Mouse (Mus musculus) forebrain, embryonic 12.5 days (tissue): ENCODE results near the gene Ugp2. TPM values are rescaled to one million over a fixed set of nuclear protein-coding genes. Genes with fewer than 3 reads are reported as not detected.
"Not testable (repeated sequence)": the region's sequence is repeated elsewhere in the genome, so short reads cannot be mapped to it uniquely, and the experiment has no call there.

Experiments used
- ATAC-seq: fragments of 200-750 bp; cut with Nextera tagmentation; 2 replicates; pipeline ENCODE4 v1.8.0; 2017; ENCODE audit warnings: moderate TSS enrichment; ENCODE audit not compliant: low FRiP score
- H3K27ac ChIP-seq: fragments of 300-500 bp; sonication (generic); 2 replicates; pipeline ENCODE4 v1.5.1; 2016; ENCODE audit warnings: mild to moderate bottlenecking
- H3K27me3 ChIP-seq: fragments of 300-500 bp; sonication (generic); 2 replicates; pipeline ENCODE4 v1.6.1; 2016; ENCODE audit warnings: mild to moderate bottlenecking
- H3K36me3 ChIP-seq: fragments of 300-500 bp; sonication (generic); replicated peaks from 2 replicates; pipeline ENCODE4 v1.6.1; 2016; ENCODE audit warnings: mild to moderate bottlenecking
- H3K4me1 ChIP-seq: fragments of 300-500 bp; sonication (generic); 2 replicates; pipeline ENCODE4 v1.6.1; 2016
- H3K4me2 ChIP-seq: fragments of 300-500 bp; sonication (generic); 2 replicates; pipeline ENCODE4 v1.6.1; 2016; ENCODE audit warnings: mild to moderate bottlenecking, moderate library complexity
- H3K4me3 ChIP-seq: fragments of 300-500 bp; sonication (generic); replicated peaks from 2 replicates; pipeline ENCODE4 v1.5.1; 2016; ENCODE audit warnings: mild to moderate bottlenecking
- H3K9ac ChIP-seq: fragments of 300-500 bp; sonication (generic); 2 replicates; pipeline ENCODE4 v1.6.1; 2016; ENCODE audit warnings: mild to moderate bottlenecking
- H3K9me3 ChIP-seq: fragments of 300-500 bp; sonication (generic); 2 replicates; pipeline ENCODE4 v1.6.1; 2016
- WGBS: fragments of 180-500 bp; shearing (Covaris S2); methylation state at CpG from one replicate; pipeline ENCODE4 v1.1.7; 2016; 5-methylcytosine and 5-hydroxymethylcytosine counted together
- polyA plus RNA-seq: library from polyadenylated mRNA; unstranded; fragments of >200 nt; fragmentation: Nextera tagmentation; extraction: Ambion mirVana; gene quantifications from 2 replicates; pipeline ENCODE4 v1.2.1, GENCODE M21; 2016

Ugp2 gene
- polyA plus RNA-seq, 1 experiment from 2014 or later: 60.8 TPM

GRCm38 (mm10) chr11:21326770-21327169, 44.2 kb downstream of the Ugp2 start:
- H3K36me3 ChIP-seq: peaks cover 37% of the 10 kb centered on the region
- no peak overlapping the region for H3K27ac ChIP-seq

GRCm38 (mm10) chr11:21325781-21326180, 45.2 kb downstream of the Ugp2 start:
- Histone ChIP-seq H3K4me1 (no peaks in the 10 kb centered on the region), H3K27me3 (no peaks in the 10 kb centered on the region), H3K4me2 (no peak overlapping the region), H3K4me3 (no peak overlapping the region), H3K9ac (no peak overlapping the region), H3K27ac (no peak overlapping the region), H3K36me3 (peaks cover 41% of the 10 kb centered on the region), H3K9me3 (no peaks in the 10 kb centered on the region)
- ATAC-seq: no peak
- WGBS: 93% methylated on average over 5 of the region's 5 CpGs

More at GRCm38 (mm10) chr11:21326770-21327169, 44.2 kb downstream of the Ugp2 start:
- Histone ChIP-seq H3K4me1 (no peaks in the 10 kb centered on the region), H3K4me2 (no peak overlapping the region), H3K9ac (no peak overlapping the region), H3K4me3 (no peak overlapping the region), H3K9me3 (no peaks in the 10 kb centered on the region), H3K27me3 (no peaks in the 10 kb centered on the region)
- 55% methylated on average over 2 of the region's 2 CpGs for WGBS
- ATAC-seq: no peak

GRCm38 (mm10) chr11:21322349-21322748, 48.7 kb downstream of the Ugp2 start:
- Histone ChIP-seq H3K4me2 (no peak overlapping the region), H3K27me3 (no peaks in the 10 kb centered on the region), H3K4me3 (no peak overlapping the region), H3K4me1 (no peaks in the 10 kb centered on the region), H3K36me3 (peaks cover 20% of the 10 kb centered on the region), H3K9me3 (no peaks in the 10 kb centered on the region), H3K27ac (no peak overlapping the region), H3K9ac (no peak overlapping the region)
- no peak for ATAC-seq
- 81% methylated on average over 3 of the region's 3 CpGs for WGBS

GRCm38 (mm10) chr11:21321577-21321976, 49.4 kb downstream of the Ugp2 start:
- ATAC-seq: no peak
- WGBS: 88% methylated on average over 3 of the region's 3 CpGs
- no peak overlapping the region for H3K4me3 ChIP-seq
- no peaks in the 10 kb centered on the region for H3K27me3 ChIP-seq
- H3K4me2 ChIP-seq: no peak overlapping the region
- H3K27ac ChIP-seq: no peak overlapping the region
- H3K36me3 ChIP-seq: peaks cover 14% of the 10 kb centered on the region
- no peaks in the 10 kb centered on the region for H3K4me1 ChIP-seq
- H3K9ac ChIP-seq: no peak overlapping the region
- no peaks in the 10 kb centered on the region for H3K9me3 ChIP-seq

- Histone ChIP-seq H3K4me1 (peaks cover 5% of the 10 kb centered on the region; the same call in 1 of the 2 replicates), H3K9ac (no peak overlapping the region), H3K4me3 (no peak overlapping the region), H3K27me3 (no peaks in the 10 kb centered on the region), H3K27ac (no peak overlapping the region), H3K36me3 (peaks cover 15% of the 10 kb centered on the region), H3K4me2 (no peak overlapping the region), H3K9me3 (no peaks in the 10 kb centered on the region)
- no peak for ATAC-seq
- WGBS: 93% methylated on average over 9 of the region's 9 CpGs
Observed at GRCm38 (mm10) chr11:21313922-21314657, 56.9 kb downstream of the Ugp2 start.

- Histone ChIP-seq H3K27ac (no peak overlapping the region), H3K4me2 (no peak overlapping the region), H3K9me3 (no peaks in the 10 kb centered on the region), H3K4me3 (no peak overlapping the region), H3K9ac (no peak overlapping the region), H3K27me3 (no peaks in the 10 kb centered on the region), H3K36me3 (peaks cover 27% of the 10 kb centered on the region), H3K4me1 (peaks cover 5% of the 10 kb centered on the region; the same call in 1 of the 2 replicates)
- ATAC-seq: no peak
- WGBS: 31% methylated on average over 6 of the region's 6 CpGs
Observed at GRCm38 (mm10) chr11:21309516-21309915, 61.5 kb downstream of the Ugp2 start.

- no peak overlapping the region for H3K9ac ChIP-seq
- ATAC-seq: no peak
- H3K36me3 ChIP-seq: peaks cover 19% of the 10 kb centered on the region
- H3K4me1 ChIP-seq: peaks cover 5% of the 10 kb centered on the region; the same call in 1 of the 2 replicates
- H3K4me3 ChIP-seq: no peak overlapping the region
- WGBS: 83% methylated on average over 5 of the region's 5 CpGs
- no peaks in the 10 kb centered on the region for H3K27me3 ChIP-seq
- H3K4me2 ChIP-seq: no peak overlapping the region
- no peak overlapping the region for H3K27ac ChIP-seq
- no peaks in the 10 kb centered on the region for H3K9me3 ChIP-seq
Observed at GRCm38 (mm10) chr11:21308119-21308518, 62.9 kb downstream of the Ugp2 start.

GRCm38 (mm10) chr11:21307078-21307668, 63.8 kb downstream of the Ugp2 start:
- no peaks in the 10 kb centered on the region for H3K27me3 ChIP-seq
- no peak overlapping the region for H3K4me2 ChIP-seq
- H3K36me3 ChIP-seq: peaks cover 19% of the 10 kb centered on the region
- H3K27ac ChIP-seq: no peak overlapping the region
- ATAC-seq: no peak
- peaks cover 5% of the 10 kb centered on the region; the same call in 1 of the 2 replicates for H3K4me1 ChIP-seq
- WGBS: 85% methylated on average over 5 of the region's 5 CpGs
- no peak overlapping the region for H3K4me3 ChIP-seq
- no peak overlapping the region for H3K9ac ChIP-seq
- no peaks in the 10 kb centered on the region for H3K9me3 ChIP-seq

GRCm38 (mm10) chr11:21303619-21304018, 67.4 kb downstream of the Ugp2 start:
- WGBS: 75% methylated on average over 3 of the region's 3 CpGs
- ATAC-seq: no peak
- Histone ChIP-seq H3K4me2 (no peak overlapping the region), H3K9me3 (no peaks in the 10 kb centered on the region), H3K27me3 (no peaks in the 10 kb centered on the region), H3K9ac (no peak overlapping the region), H3K4me1 (no peaks in the 10 kb centered on the region), H3K4me3 (no peak overlapping the region), H3K36me3 (peaks cover 23% of the 10 kb centered on the region), H3K27ac (no peak overlapping the region)

- no peaks in the 10 kb centered on the region for H3K4me1 ChIP-seq
- no peak for ATAC-seq
- WGBS: 94% methylated on average over 5 of the region's 5 CpGs
- peaks cover 10% of the 10 kb centered on the region for H3K36me3 ChIP-seq
- no peak overlapping the region for H3K27ac ChIP-seq
- H3K4me2 ChIP-seq: no peak overlapping the region
- no peak overlapping the region for H3K4me3 ChIP-seq
- H3K27me3 ChIP-seq: no peaks in the 10 kb centered on the region
- no peaks in the 10 kb centered on the region for H3K9me3 ChIP-seq
- no peak overlapping the region for H3K9ac ChIP-seq
Observed at GRCm38 (mm10) chr11:21295486-21295885, 75.5 kb downstream of the Ugp2 start.

- not testable (repeated sequence) for H3K27ac ChIP-seq, H3K4me1 ChIP-seq, H3K36me3 ChIP-seq, ATAC-seq, H3K9me3 ChIP-seq, H3K4me2 ChIP-seq, H3K27me3 ChIP-seq, H3K4me3 ChIP-seq, H3K9ac ChIP-seq
- WGBS: 93% methylated on average over 2 of the region's 2 CpGs
Observed at GRCm38 (mm10) chr11:21288153-21288552, 82.8 kb downstream of the Ugp2 start.

GRCm38 (mm10) chr11:21286391-21286790, 84.6 kb downstream of the Ugp2 start:
- WGBS: 95% methylated on average over 3 of the region's 3 CpGs
- no peak for ATAC-seq

GRCm38 (mm10) chr11:21276151-21276550, 94.8 kb downstream of the Ugp2 start:
- ATAC-seq: no peak
- Histone ChIP-seq H3K9ac (no peak overlapping the region), H3K36me3 (peaks cover 9% of the 10 kb centered on the region; the same call in 1 of the 2 replicates), H3K4me3 (no peak overlapping the region), H3K4me2 (no peak overlapping the region), H3K27me3 (no peaks in the 10 kb centered on the region), H3K27ac (no peak overlapping the region), H3K9me3 (no peaks in the 10 kb centered on the region), H3K4me1 (no peaks in the 10 kb centered on the region)
- WGBS: 94% methylated on average over 2 of the region's 2 CpGs

More at GRCm38 (mm10) chr11:21286391-21286790, 84.6 kb downstream of the Ugp2 start:
- Histone ChIP-seq H3K9ac (no peak overlapping the region), H3K9me3 (no peaks in the 10 kb centered on the region), H3K27ac (no peak overlapping the region), H3K4me1 (no peaks in the 10 kb centered on the region), H3K36me3 (no peaks in the 10 kb centered on the region; the same call in 1 of the 2 replicates), H3K27me3 (no peaks in the 10 kb centered on the region), H3K4me3 (no peak overlapping the region), H3K4me2 (no peak overlapping the region)
